Mouse (Mus musculus): ENCODE results near the gene Usp12.
"Not testable (repeated sequence)": the region's sequence is repeated elsewhere in the genome, so short reads cannot be mapped to it uniquely, and the experiment has no call there.

DNA sequence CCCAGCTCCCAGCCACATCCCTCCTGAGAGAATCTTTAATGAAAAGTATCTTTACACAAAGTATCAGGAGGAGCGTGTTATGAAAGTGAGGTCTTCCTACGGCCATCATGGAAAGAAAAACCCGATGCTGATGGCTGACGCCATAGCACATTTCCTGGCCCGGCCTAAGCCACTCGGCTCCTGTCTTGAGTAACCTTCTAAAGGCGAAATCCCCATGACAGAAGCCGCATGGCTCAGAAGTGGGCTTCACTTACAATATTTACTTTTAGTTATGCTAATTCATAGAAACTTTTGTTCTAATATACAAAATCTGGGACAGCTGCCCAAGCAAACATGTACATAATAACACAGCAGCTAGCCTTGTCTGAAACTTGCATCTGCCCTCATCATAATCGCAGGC is 59.8 kb downstream of the Usp12 start:
- not testable (repeated sequence) for TF ChIP-seq CTCF (conservative IDR thresholded peaks at IDR 0.05; ENCODE audit: insufficient read depth, insufficient read length, low read depth, low read length); POLR2A (IDR thresholded peaks at IDR 0.05; ENCODE audit: low read depth, low read length)

All from kidney, adult 2 months (tissue).